Mouse (Mus musculus): ENCODE results near the gene Defb22. TPM values are rescaled to one million over a fixed set of nuclear protein-coding genes. Genes with fewer than 3 reads are reported as not detected.

Gene Defb22
- polyA plus RNA-seq, 1 experiment from 2014 or later: not detected

DNA sequence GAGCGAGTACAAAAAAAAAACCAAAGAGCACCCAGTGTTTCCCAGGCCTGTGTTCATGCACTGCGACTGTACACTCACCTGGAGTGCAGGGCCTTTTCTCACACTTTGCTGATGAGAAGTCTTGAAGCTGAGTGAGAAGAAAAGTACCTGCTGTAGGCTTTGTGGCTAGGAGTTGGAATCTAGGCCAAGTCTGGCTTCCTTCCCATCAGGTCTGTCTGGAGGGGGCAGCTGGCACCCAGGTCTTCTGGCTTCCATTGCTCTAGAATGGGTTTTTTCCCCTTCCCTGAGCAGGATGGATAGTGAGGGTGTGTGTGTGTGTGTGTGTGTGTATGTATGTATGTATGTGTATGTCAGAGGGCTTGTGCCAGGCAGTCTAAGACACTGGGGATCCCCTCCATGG, 50.1 kb downstream of the Defb22 start:
- no peak overlapping the region for H3K4me2 ChIP-seq
- peaks cover 10% of the 10 kb centered on the region; the same call in 1 of the 2 replicates for H3K4me1 ChIP-seq (replicated peaks)
- WGBS: 69% methylated on average over 2 of the region's 2 CpGs
- no peak overlapping the region for H3K27ac ChIP-seq
- no peak for ATAC-seq (ENCODE audit: insufficient number of reproducible peaks, insufficient read depth, low FRiP score, low TSS enrichment, low read depth)
- no peak overlapping the region for H3K4me3 ChIP-seq (replicated peaks)
- no peaks in the 10 kb centered on the region for H3K36me3 ChIP-seq
- no peaks in the 10 kb centered on the region; the same call in 1 of the 2 replicates for H3K27me3 ChIP-seq
- H3K9ac ChIP-seq (replicated peaks): no peak overlapping the region
- H3K9me3 ChIP-seq: no peaks in the 10 kb centered on the region

DNA sequence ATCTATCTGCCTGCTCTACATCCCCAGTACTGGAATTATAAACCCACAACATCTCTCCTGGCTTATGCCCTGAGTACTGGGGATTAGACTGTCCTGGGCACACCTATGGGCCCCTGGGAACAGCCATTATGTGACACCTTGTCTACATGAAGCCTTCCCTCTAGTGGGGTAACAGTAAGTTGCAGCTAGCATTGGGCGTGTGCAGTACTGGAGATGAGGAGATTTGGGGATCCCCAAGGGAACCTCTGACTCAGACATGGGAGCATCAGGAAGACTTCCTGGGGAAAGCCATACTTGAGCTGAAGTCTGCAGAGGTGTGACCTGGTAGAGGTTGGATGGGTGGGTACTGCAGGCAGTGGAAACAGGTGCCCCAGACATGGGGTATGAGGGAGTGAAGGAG, 51.0 kb downstream of the Defb22 start:
- no peak for ATAC-seq (ENCODE audit: insufficient number of reproducible peaks, insufficient read depth, low FRiP score, low TSS enrichment, low read depth)
- 69% methylated on average over 1 of the region's 1 CpGs for WGBS
- Histone ChIP-seq H3K27ac (no peak overlapping the region), H3K4me2 (no peak overlapping the region), H3K27me3 (no peaks in the 10 kb centered on the region; the same call in 1 of the 2 replicates), H3K9ac (replicated peaks) (no peak overlapping the region), H3K36me3 (no peaks in the 10 kb centered on the region), H3K4me3 (replicated peaks) (no peak overlapping the region), H3K9me3 (no peaks in the 10 kb centered on the region), H3K4me1 (replicated peaks) (peaks cover 10% of the 10 kb centered on the region; the same call in 1 of the 2 replicates)

DNA sequence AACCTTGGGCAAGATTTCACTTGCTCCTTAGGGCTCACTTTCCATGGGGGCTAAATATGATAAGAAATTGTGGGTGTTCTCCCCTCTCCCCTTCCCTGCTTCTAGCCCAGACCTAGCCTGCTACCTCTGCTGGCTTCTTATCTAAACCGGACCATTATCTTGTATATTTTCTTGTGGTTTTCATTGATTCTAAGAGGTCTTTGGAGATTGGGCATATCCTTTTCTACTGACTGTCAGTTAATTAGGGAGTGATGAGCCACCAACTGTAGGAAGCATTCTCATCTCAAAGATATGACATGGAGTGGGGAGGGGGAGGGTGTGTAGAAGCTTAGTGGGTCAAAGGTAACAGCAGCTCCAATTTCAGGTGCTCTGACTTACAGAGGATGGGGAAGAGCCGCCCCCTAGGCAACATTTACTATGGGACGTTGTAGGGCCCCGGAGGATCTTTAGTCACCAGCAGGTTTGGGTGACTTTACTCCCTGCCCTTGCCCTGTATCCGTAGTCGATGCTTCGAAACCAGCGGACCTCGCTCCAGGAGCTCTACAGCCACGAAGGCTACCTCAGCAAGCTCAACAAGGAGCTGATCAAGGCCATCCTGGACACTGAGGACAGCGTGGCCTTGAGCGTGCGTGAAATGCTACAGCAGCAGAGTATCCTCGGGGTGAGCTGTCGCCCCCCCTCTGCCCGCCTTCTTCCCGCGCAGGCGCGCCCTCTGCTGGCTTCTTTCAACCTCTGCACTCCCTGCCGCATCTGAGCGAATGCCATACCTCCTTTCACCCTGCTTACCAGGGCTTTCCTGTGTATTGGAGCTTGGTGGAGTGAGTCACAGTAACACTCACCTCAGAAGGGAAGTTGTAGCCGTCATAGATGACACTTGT, 52.7 kb downstream of the Defb22 start:
- peaks cover 10% of the 10 kb centered on the region; the same call in 1 of the 2 replicates for H3K4me1 ChIP-seq (replicated peaks)

DNA sequence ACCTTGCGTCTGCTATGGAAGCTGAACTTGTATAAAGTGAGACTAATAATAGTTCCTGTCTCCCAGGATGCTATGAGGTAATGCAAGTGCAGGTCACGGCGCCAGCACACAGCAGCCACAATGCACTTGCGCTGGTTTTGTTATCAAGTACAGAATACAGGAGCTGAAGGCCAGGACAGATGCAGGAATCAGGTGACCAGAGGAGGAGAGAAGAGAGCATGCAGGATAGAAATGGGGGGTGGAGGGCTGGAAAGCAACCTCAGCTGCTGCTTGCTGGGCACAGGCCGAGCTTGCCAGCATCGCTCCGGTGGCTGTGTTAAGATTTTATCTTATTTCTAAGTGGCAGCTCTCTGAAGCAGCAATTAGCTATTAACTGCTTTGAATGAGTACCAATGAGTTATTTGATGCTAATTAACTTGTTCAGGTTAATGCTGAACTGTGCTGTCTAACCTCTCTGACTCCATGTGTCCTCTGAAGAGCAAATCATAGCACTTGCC, 53.5 kb downstream of the Defb22 start:
- H3K4me2 ChIP-seq: no peak overlapping the region
- H3K27ac ChIP-seq: no peak overlapping the region
- H3K36me3 ChIP-seq: no peaks in the 10 kb centered on the region
- H3K27me3 ChIP-seq: no peaks in the 10 kb centered on the region; the same call in 1 of the 2 replicates
- WGBS: 79% methylated on average over 7 of the region's 7 CpGs
- ATAC-seq (ENCODE audit: insufficient number of reproducible peaks, insufficient read depth, low FRiP score, low TSS enrichment, low read depth): no peak
- H3K4me1 ChIP-seq (replicated peaks): peaks cover 10% of the 10 kb centered on the region; the same call in 1 of the 2 replicates
- no peak overlapping the region for H3K9ac ChIP-seq (replicated peaks)
- H3K4me3 ChIP-seq (replicated peaks): no peak overlapping the region
- H3K9me3 ChIP-seq: no peaks in the 10 kb centered on the region

More for the DNA sequence above, 52.7 kb downstream of the Defb22 start:
- peak overlapping the region; percentile 66 for H3K4me2 ChIP-seq
- peak overlapping the region; percentile 38 for H3K4me3 ChIP-seq (replicated peaks)
- WGBS: 4% methylated on average over 23 of the region's 23 CpGs
- peak; percentile 52 for ATAC-seq (ENCODE audit: insufficient number of reproducible peaks, insufficient read depth, low FRiP score, low TSS enrichment, low read depth)
- H3K27ac ChIP-seq: no peak overlapping the region
- H3K9ac ChIP-seq (replicated peaks): peak overlapping the region; percentile 58
- no peaks in the 10 kb centered on the region; the same call in 1 of the 2 replicates for H3K27me3 ChIP-seq
- H3K36me3 ChIP-seq: no peaks in the 10 kb centered on the region
- no peaks in the 10 kb centered on the region for H3K9me3 ChIP-seq

Other genes with a start within 250 kb of the Defb22 start
- gene Tbc1d20, start 196.3 kb downstream of the Defb22 start, polyA plus RNA-seq (2016; fragmentation: Nextera tagmentation; extraction: Ambion mirVana): 42.5 and 46.1 TPM in 2 replicates
- gene Rbck1, start 157.5 kb downstream of the Defb22 start, polyA plus RNA-seq (2016; fragmentation: Nextera tagmentation; extraction: Ambion mirVana): 72.9 and 79.2 TPM in 2 replicates
- 3.0 and 3.6 TPM in 2 replicates for gene Trib3, start 146.1 kb downstream of the Defb22 start, polyA plus RNA-seq (2016; fragmentation: Nextera tagmentation; extraction: Ambion mirVana)
- gene Nrsn2, start 113.5 kb downstream of the Defb22 start, polyA plus RNA-seq (2016; fragmentation: Nextera tagmentation; extraction: Ambion mirVana): 2.2 and 3.0 TPM in 2 replicates
- 15.6 and 16.8 TPM in 2 replicates for gene Sox12, start 92.1 kb downstream of the Defb22 start, polyA plus RNA-seq (2016; fragmentation: Nextera tagmentation; extraction: Ambion mirVana)
- 74.1 and 76.6 TPM in 2 replicates for gene Zcchc3, start 75.1 kb downstream of the Defb22 start, polyA plus RNA-seq (2016; fragmentation: Nextera tagmentation; extraction: Ambion mirVana)
- gene 6820408C15Rik, start 74.6 kb downstream of the Defb22 start, polyA plus RNA-seq (2016; fragmentation: Nextera tagmentation; extraction: Ambion mirVana): 0.24 and 0.59 TPM in 2 replicates
- gene Defb23, start 25.5 kb downstream of the Defb22 start, polyA plus RNA-seq (2016; fragmentation: Nextera tagmentation; extraction: Ambion mirVana): not detected in 2 replicates
- gene Defb20, start 13.1 kb downstream of the Defb22 start, polyA plus RNA-seq (2016; fragmentation: Nextera tagmentation; extraction: Ambion mirVana): not detected in 2 replicates
- not detected in 2 replicates for gene Defb26, start 21.6 kb upstream of the Defb22 start, polyA plus RNA-seq (2016; fragmentation: Nextera tagmentation; extraction: Ambion mirVana)
- not detected in 2 replicates for gene Defb28, start 28.1 kb upstream of the Defb22 start, polyA plus RNA-seq (2016; fragmentation: Nextera tagmentation; extraction: Ambion mirVana)
- gene Defb29, start 50.0 kb upstream of the Defb22 start, polyA plus RNA-seq (2016; fragmentation: Nextera tagmentation; extraction: Ambion mirVana): not detected in 2 replicates
- gene Gm17416, start 79.2 kb upstream of the Defb22 start, polyA plus RNA-seq (2016; fragmentation: Nextera tagmentation; extraction: Ambion mirVana): not detected in 2 replicates
- gene Defb21, start 82.6 kb upstream of the Defb22 start, polyA plus RNA-seq (2016; fragmentation: Nextera tagmentation; extraction: Ambion mirVana): not detected in 2 replicates
- not detected in 2 replicates for gene Defb19, start 90.2 kb upstream of the Defb22 start, polyA plus RNA-seq (2016; fragmentation: Nextera tagmentation; extraction: Ambion mirVana)
- gene Defb45, start 109.3 kb upstream of the Defb22 start, polyA plus RNA-seq (2016; fragmentation: Nextera tagmentation; extraction: Ambion mirVana): not detected in 2 replicates
- not detected in 2 replicates for gene Defb36, start 114.2 kb upstream of the Defb22 start, polyA plus RNA-seq (2016; fragmentation: Nextera tagmentation; extraction: Ambion mirVana)
- gene Defb25, start 132.9 kb upstream of the Defb22 start, polyA plus RNA-seq (2016; fragmentation: Nextera tagmentation; extraction: Ambion mirVana): not detected in 2 replicates
- 0.87 and 1.1 TPM in 2 replicates for gene Rem1, start 136.8 kb upstream of the Defb22 start, polyA plus RNA-seq (2016; fragmentation: Nextera tagmentation; extraction: Ambion mirVana)
- gene H13, start 179.3 kb upstream of the Defb22 start, polyA plus RNA-seq (2016; fragmentation: Nextera tagmentation; extraction: Ambion mirVana): 129 and 135 TPM in 2 replicates
- gene Mcts2, start 196.9 kb upstream of the Defb22 start, polyA plus RNA-seq (2016; fragmentation: Nextera tagmentation; extraction: Ambion mirVana): 36.3 and 39.2 TPM in 2 replicates
- 299 and 330 TPM in 2 replicates for gene Id1, start 246.1 kb upstream of the Defb22 start, polyA plus RNA-seq (2016; fragmentation: Nextera tagmentation; extraction: Ambion mirVana)